Mouse (Mus musculus): ENCODE results near the gene Krtap1-3.
A peak's percentile ranks its signal among the peaks of the same experiment; 100 is the strongest.
"Not testable (repeated sequence)": the region's sequence is repeated elsewhere in the genome, so short reads cannot be mapped to it uniquely, and the experiment has no call there.

Gene Krtap1-3

DNA sequence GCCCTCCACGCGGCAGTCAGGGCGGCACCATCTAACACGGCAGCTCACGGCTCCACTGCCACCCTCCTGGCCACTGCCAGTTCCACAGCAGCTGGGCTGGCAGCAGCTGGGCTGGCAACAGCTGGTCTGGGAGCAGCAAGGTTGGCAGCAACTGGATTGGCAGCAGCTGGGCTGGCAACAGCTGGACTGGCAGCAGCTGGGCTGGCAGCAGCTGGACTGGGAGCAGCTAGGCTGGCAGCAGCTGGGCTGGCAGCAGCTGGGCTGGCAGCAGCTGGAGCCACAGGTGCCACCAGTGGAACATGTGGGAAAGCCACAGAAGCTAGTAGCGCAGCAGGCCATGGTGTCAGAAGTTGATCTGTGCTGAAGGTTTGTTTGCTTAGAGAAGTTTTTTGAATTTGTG, at the start of gene Krtap1-3:
Gene Krtap1-3, minus strand, starts transcription at position 359 of the 400 bp plus-strand sequence.
- DNase-seq (ENCODE audit: low read depth, low spot score), result no peak

DNA sequence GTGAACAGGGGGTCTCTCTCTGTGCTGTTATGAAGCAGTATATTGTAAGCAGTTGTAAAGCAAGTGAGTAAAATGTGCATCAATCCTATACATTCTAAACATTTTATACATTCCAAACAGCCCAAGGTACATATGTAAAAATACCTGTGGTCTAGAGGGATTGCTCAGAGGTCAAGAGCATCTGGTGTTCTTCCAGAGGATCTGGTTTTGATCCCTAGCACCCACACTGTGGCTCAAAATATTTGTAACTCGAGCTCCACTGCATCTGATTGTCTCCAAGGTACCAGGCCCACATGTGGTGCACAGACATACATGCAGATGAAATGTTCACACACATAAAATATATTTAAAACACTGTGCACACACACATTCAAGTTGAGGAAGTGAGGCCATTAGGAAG, 49.8 kb upstream of the Krtap1-3 start:
- no peak for DNase-seq (ENCODE audit: low read depth, low spot score)

DNA sequence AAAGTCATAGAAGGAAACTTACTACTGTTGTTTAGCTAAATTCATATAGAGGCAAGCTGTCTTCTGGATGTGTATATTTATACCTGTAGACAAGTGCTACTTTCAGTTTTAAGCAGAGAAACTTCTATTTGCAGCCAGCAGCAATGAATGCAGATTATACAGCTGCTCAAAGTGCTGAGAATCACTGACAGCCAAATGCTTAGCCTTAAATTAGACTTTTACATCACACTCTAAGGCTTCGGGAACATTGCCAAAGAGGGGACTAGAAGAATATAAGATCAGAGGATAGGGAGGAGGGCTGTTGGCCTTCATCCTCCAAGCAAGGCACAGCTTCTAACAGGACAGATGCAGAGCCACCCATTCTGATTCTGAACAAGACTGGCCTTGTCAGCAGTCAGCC, 45.9 kb upstream of the Krtap1-3 start:
- DNase-seq (ENCODE audit: low read depth, low spot score), result peak; percentile 53

DNA sequence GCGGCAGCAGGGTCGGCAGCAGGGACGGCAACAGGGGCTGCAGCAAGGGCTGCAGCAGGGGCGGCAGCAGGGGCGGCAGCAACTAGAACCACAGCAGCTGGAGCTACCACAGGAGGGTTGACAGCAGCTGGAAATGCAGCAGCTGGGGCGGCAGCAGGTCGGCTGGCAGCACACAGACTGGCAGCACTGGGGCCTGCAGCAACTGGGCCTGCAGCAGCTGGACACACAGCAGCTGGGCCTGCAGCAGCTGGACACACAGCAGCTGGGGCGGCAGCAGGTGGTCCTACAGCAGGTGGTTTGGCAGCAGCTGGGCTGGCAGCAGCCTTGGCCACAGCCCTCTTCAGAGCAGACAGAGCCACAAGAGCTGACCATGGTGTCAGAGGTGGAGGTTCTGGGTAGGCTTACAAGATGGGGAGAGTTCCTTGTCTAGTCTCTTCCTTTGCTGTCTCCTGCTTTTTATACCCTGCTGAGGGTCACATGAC, 43.6 kb upstream of the Krtap1-3 start, which contains the start of gene Krtap4-2:
Gene Krtap4-2, minus strand, starts transcription at position 432 of the 482 bp plus-strand sequence.
- DNase-seq (ENCODE audit: low read depth, low spot score), result no peak

DNA sequence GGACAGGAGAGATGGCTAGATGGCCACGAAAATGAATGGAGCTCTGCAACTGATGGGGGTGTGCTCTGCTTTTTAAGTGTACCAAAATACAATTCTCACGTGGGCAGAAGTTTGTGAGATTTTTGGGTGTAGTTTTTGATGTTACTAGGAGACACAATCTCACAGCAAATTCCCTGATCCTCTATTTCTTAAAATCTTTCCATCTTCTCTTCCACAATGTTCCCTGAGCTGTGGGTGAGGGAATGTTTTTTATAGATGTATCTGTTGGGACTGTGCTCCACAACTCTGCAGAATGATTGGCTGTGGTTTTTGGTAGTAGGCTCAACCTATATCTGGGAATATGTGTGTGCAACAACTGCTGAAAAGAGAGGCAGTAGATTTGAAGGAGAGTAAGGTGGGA, 42.2 kb upstream of the Krtap1-3 start:
- peak; percentile 68 for DNase-seq (ENCODE audit: low read depth, low spot score)

DNA sequence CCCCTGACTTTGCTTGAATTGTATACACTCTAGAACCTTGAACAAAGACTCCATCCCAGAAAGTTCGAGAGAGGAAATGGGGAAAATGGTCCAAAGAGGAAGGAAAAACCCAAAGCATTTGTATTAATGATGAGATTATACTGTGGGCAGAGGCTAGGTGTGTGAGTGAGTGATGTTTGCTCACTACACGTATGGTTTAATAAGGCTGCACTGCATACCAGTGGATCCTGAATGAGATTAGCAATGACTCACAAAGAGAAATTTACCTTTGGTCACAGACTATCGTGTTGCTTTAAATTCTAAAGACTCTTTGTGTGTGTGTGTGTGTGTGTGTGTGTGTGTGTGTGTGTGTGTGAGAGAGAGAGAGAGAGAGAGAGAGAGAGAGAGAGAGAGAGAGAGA, 39.8 kb upstream of the Krtap1-3 start:
- DNase-seq (ENCODE audit: low read depth, low spot score), result no peak

DNA sequence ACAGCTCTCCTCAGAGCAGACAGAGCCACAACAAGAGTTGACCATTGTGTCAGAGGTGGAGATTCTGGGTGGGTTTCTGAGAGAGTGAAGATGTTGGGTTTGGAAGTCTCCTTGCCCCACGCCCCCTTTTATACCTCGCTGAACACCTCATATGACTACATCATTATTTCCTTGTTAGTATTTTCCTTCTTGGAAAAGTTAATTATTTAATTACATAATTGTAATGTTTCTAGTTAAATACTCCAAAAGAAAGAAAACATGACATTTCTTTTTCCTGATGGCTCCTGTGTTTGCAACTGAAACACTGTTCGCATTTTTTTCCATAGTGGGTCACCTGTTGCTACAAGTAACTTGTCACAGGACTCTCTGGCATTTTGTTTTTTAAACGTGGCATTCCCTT, 37.0 kb upstream of the Krtap1-3 start, which contains the start of gene Krtap4-1:
Gene Krtap4-1, minus strand, starts transcription at position 101 of the 400 bp plus-strand sequence.
- DNase-seq (ENCODE audit: low read depth, low spot score), result no peak

DNA sequence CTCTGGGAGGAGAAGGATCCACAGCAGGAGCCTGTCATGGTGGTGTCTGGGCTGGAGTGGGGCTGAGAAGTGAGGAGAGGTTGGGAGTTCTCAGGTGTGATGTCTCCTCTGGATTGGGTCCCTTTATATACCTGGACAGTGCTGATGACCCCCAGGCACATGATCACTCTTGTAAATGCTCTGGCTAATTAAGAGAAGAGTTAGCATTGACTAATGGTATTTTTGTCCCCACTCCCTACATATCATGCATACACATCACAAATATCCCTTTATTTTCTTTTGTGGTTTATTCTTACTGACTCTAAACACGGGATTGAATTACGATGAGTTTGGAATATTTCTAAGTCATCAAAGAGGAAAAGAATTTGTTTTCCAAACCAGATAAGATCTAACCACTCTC, 29.2 kb upstream of the Krtap1-3 start, which contains the start of gene Gm11562:
Gene Gm11562, minus strand, starts transcription at position 101 of the 400 bp plus-strand sequence.
- no peak for DNase-seq (ENCODE audit: low read depth, low spot score)

DNA sequence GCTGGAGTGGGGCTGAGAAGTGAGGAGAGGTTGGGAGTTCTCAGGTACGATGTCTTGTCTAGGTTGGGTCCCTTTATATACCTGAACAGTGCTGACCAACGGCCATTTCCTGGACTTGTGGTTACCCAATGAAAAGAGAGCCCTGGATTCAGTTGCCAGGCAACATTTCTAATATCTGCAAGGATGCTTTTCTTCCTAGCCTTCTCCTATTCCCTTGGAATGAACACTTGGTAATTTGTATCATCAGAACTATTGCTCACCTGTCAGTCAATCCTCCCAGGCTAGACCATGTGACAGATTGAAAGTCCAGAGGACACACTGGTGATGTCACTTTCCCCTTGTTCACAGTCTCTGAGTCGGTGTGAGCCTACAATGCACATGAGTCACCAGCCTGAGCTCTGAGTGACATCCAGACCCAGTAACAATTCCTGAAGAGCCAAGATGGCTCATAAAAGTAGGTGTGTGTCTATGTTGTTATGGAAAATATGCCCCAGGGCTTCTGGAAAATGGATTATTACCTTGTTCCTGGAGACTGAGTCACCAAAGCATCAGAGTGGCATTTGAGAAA, 23.7 kb upstream of the Krtap1-3 start, which contains the start of gene Krtap2-4:
Gene Krtap2-4, minus strand, starts transcription at position 51 of the 568 bp plus-strand sequence.
- no peak for DNase-seq (ENCODE audit: low read depth, low spot score)

DNA sequence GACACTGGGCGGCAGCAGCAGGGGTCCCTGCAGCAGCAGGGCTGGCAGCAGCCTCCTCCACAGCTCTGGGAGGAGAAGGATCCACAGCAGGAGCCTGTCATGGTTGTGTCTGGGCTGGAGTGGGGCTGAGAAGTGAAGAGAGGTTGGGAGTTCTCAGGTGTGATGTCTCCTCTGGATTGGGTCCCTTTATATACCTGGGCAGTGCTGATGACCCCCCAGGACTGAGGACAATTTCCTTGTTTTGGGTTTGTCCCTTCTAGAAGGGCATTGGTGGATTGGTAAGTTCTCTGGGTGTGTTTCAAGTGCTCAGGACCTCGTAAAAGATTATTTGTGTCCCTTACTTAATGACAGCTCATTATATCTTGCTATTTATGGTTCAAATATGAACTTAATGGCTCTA, 18.9 kb upstream of the Krtap1-3 start, which contains the start of gene Gm11937:
Gene Gm11937, minus strand, starts transcription at position 101 of the 400 bp plus-strand sequence.
- DNase-seq (ENCODE audit: low read depth, low spot score), result not testable (repeated sequence)

DNA sequence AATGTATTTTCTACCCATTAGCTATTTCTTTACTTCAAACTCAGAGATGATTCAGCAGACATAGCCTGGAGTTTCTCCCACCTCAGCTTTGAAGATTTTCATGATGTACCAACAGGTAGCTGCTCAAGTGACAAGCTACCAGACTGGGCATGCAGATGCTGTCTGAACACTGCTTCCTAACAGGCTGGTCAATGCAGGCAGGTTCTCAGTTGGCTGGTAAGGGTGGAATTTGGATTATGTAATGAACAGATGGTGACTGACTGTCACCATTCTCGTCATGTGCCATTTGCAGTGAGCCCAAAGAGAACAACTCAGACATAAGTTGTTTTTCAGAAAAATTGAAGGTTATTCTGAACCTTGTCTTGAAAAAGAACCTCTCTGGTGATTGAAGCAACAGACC, 18.0 kb upstream of the Krtap1-3 start:
- peak; percentile 61 for DNase-seq (ENCODE audit: low read depth, low spot score)

DNA sequence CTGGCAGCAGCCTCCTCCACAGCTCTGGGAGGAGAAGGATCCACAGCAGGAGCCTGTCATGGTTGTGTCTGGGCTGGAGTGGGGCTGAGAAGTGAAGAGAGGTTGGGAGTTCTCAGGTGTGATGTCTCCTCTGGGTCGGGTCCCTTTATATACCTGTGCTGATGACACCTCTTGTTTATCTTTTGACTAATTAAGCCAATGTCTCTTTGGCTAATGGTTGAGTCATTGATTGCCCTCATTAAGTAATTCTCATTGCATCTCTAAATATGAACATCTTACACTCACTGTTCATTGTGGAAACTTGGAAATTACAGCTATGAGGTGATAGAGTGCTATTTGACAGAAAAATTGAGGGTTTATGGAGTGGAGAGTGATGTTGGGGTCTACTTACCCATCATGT, 12.1 kb upstream of the Krtap1-3 start, which contains the start of gene Gm11938:
Gene Gm11938, minus strand, starts transcription at position 101 of the 400 bp plus-strand sequence.
- DNase-seq (ENCODE audit: low read depth, low spot score), result not testable (repeated sequence)

DNA sequence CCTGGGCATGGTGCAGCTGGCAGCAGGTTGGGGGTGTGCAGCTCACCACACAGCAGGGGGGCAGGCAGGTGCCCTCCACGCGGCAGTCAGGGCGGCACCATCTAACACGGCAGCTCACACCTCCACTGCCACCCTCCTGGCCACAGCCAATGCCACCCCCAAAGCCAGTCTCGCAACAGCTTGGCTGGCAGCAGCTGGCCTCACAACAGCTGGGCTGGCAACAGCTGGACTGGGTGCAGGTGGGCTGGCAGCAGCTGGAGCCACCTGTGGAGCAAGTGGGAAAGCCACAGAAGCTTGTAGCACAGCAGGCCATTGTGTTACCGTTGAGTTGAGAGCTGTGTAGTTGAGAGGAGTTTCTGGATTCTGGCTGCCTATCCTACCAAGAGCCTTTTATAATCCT, 6.6 kb upstream of the Krtap1-3 start, which contains the start of gene Krtap9-3:
Gene Krtap9-3, minus strand, starts transcription at position 364 of the 400 bp plus-strand sequence.
- DNase-seq (ENCODE audit: low read depth, low spot score), result not testable (repeated sequence)

DNA sequence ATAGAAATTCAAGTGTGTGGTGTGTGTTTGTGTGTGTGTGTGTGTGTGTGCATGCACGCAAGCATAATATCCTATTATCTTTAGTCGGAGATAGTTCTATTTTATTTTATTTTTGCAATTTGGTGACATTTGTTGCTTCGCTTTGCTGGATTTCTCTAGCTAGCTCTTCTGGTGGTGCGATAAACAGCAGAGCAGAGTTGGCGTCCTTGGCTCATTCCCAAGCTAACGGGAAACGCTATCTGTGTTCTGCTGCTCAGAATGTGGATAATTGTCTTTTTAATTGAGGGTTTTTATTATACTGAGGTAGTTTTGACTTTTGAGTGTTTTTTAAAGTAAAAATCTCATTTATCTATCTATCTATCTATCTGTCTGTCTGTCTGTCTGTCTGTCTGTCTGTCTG, 6.0 kb downstream of the Krtap1-3 start:
- DNase-seq (ENCODE audit: low read depth, low spot score), result peak; percentile 57

DNA sequence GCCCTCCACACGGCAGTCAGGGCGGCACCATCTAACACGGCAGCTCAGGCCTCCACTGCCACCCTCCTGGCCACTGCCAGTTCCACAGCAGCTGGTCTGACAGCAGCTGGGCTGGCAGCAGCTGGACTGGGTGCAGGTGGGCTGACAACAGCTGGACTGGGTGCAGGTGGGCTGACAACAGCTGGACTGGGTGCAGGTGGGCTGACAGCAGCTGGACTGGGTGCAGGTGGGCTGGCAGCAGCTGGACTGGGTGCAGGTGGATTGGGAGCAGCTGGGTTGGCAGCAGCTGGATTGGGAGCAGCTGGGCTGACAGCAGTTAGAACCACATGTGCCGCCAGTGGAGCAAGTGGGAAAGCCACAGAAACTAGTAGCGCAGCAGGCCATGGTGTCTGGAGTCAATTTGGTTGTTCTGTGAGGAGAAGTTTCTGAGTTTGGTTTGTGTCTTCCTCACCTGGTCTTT, 7.9 kb downstream of the Krtap1-3 start, which contains the start of gene Krtap1-4:
Gene Krtap1-4, minus strand, starts transcription at position 410 of the 460 bp plus-strand sequence.
- no peak for DNase-seq (ENCODE audit: low read depth, low spot score)

DNA sequence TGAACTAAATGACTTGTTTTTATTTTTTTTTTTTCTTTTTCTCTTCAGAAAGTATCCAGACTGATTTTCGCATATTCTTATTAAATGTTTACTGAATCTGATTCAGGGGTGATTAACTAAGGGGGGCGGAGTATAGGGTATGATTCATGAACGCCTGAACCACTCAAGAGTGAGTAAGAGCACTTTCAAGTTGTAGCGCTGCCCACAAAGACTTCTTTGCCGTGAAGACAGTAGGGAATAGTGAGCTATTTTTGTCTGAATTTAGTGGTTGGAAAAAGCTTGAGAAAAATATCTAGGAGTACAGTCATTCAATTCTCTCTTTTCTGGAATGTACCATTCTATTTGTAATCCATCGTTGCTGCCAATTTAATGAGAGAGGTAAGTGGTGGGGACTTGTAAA, 9.6 kb downstream of the Krtap1-3 start:
- peak; percentile 58 for DNase-seq (ENCODE audit: low read depth, low spot score)

DNA sequence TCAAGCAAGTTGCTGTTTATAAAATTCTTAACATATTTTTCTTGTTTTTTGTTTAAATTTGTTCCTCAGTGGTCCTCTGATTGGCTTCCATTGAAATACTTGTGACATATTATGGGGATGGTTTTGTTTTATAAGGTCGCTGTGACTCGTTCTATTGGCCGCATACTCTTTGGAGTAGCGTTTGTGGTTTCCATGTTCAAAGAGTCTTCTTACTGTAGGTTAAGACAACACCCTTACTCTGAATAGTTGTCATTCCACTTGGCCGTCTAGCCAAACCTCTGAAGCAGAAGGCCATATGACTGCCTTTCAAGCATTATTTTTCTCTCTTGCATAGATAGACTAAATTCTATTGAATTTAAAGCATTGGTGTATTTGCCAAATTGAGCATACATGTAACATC, 10.1 kb downstream of the Krtap1-3 start:
- DNase-seq (ENCODE audit: low read depth, low spot score), result no peak

DNA sequence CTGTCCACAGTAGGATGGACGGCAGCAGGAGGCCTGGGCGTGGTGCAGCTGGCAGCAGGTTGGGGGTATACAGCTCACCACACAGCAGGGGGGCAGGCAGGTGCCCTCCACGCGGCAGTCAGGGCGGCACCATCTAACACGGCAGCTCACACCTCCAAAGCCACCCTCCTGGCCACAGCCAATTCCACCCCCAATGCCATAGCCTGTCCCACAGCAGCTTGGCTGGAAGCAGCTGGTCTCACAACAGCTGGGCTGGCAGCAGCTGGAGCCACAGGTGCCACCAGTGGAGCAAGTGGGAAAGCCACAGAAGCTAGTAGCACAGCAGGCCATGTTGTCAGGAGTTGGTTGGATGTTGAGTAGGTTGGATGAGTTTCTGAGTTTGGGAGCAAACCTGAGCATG, 10.5 kb downstream of the Krtap1-3 start, which contains the start of gene Krtap1-5:
Gene Krtap1-5, minus strand, starts transcription at position 381 of the 400 bp plus-strand sequence.
- DNase-seq (ENCODE audit: low read depth, low spot score), result no peak

DNA sequence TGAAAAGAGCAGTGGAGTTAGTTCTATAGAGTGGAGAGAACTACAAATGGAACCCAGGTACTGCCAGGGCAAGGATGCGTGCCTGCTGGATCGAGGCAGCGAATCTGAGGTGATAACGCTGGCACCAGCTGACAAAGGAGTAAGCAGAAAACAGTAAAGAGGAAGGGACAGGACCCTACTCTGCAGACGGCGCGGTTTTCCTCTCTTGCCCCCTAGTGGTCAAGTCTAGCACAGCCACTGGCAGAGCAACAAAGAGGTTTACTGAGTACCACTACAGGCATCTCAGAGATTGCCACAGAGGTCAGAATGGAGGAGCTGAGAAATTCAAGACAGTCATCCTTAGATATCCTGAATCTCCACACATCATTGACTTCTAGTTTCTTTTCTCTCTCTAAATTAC, 17.0 kb downstream of the Krtap1-3 start:
- no peak for DNase-seq (ENCODE audit: low read depth, low spot score)

DNA sequence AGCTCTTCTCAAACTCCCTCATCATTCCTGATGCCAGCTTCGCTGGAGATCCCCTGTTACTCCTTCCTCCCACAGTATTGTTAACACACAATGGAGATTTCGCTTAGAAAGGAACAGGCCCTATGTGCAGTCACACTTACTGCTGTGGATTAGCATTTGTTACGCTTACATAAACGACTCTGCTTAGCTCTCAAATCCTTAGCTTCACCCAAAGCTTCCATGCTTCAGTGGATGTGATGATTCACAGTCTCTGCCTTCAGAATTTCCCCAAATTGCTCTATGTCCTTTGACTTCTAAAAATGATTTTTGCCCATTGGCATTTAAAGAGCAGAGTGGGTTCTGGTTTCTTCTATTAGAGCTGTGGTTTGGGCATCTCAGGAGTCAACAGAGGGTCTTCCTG, 18.0 kb downstream of the Krtap1-3 start:
- peak; percentile 46 for DNase-seq (ENCODE audit: low read depth, low spot score)

DNA sequence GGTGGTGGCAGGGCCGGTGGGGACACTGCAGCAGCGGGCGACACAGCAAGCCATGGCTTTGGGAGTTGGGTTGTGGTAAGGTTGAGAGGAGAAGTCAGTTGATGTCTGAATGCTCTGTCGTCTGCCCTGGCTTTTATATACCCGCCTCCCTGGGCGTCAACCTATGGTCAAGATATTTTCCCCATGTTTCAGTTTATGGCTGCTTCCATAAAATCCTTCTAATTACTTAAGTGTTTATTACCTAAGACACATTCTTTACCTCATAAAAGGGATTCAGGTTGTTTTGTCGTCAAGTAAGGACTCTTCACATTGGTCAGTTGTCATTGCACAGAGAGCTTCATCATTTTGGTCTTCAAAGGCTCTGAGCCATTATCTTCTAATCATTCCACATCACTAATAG, 24.6 kb downstream of the Krtap1-3 start, which contains the start of gene Krtap3-1:
Gene Krtap3-1, minus strand, starts transcription at position 101 of the 400 bp plus-strand sequence.
- DNase-seq (ENCODE audit: low read depth, low spot score), result no peak

DNA sequence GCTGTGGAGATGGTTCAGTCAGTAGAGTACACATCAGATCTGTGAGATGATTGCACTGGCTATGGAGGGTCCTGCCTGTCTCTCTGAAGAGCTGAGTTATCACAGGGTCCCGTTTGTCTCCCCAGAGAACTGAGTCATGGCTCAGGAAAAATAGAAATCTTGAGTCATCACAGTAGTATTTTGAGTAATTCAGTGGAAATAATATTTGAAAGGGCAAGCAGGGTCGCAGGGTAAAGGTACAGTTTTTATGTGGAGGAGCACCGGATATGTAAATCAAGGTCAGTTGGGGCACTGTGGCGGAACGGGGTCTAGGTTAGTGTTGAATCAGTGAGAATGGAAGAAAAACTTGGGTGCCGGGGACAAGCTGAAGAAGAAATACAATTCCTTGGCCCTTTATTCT, 28.6 kb downstream of the Krtap1-3 start:
- DNase-seq (ENCODE audit: low read depth, low spot score), result no peak

DNA sequence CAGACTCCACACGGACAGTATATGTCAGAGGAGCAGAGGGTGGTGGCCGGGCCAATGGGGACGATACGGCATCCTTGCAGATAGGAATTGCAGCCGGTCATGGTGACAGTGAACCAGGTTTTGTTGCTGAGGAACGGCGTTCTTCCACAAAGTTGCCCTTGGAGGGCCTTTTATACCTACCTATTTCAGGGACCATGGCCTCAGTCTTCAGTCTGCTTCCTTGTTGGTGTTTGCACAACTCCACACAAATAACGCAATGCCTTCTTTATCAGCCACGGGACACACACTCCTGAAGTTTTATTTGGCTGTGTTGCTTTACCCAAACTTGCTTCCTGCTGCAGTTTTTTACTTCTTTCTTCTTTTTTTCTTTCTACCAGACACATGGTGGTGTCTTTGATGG, 31.8 kb downstream of the Krtap1-3 start, which contains the start of gene Gm11939:
Gene Gm11939, minus strand, starts transcription at position 101 of the 400 bp plus-strand sequence.
- no peak for DNase-seq (ENCODE audit: low read depth, low spot score)
